Comparison of ENCODE assay signal across 8 mouse cellular contexts in the genomic region with DNA sequence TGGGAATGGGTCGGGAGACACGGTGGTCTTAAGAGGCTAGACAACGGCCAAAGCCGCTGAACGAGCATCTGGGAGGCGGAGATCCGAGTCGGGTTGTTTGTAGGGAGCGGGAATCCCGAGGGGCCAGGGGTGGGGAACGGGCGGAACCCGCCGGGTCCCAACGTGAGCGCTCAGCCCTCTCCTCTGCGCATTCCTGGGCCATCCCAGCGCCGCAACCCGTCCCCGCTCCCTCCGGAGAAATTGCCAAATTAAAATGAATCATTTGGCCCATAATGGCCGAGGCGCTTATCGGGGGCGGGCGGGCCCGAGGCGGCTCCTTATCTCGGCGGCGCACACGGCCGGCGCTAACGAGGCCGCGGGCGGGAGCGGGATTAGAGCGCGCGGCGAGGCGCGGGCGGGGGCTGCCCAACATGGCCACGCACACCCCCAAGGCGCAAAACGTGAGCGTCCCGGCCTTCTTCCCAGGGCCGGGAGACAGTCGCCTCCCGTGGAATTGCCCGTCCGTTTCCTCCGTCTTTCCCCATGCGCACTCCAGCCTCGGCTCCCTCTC. TPM values are rescaled to one million over a fixed set of nuclear protein-coding genes. Genes with fewer than 3 reads are reported as not detected.
DNase-seq lines count a peak whose midpoint lies in the region; ATAC-seq and TF ChIP-seq lines count a peak whose summit lies in the region.

A gene (plus strand): TSS at position 56 of the 550 bp plus-strand sequence.

- H3K27ac ChIP-seq in thymus, adult 2 months (ENCODE audit: control insufficient read depth, insufficient read depth, low read length), result no peak within 1 kb of the TSS
- H3K27ac ChIP-seq in embryonic facial prominence, embryonic 15.5 days (replicated peaks), result 0 out of 2 replicates have a peak within 1 kb of the TSS, but pooled peaks have one; percentile 17
- H3K27ac ChIP-seq in neural tube, embryonic 12.5 days, result no peak within 1 kb of the TSS

- no peak for TF ChIP-seq CTCF in thymus, adult 2 months (IDR thresholded peaks at IDR 0.05; ENCODE audit: borderline replicate concordance, control insufficient read depth, extremely low read depth, insufficient read depth, low read length, poor library complexity)

- no peak for ATAC-seq in embryonic facial prominence, embryonic 15.5 days (ENCODE audit: insufficient number of reproducible peaks, low FRiP score, low TSS enrichment, low read depth)
- peak; percentile 10; the same call in 1 of the 2 replicates for ATAC-seq in neural tube, embryonic 12.5 days (ENCODE audit: low FRiP score, low read depth)

- H3K4me2 ChIP-seq in embryonic facial prominence, embryonic 15.5 days (replicated peaks), result peak within 1 kb of the TSS; percentile 68
- peak within 1 kb of the TSS; percentile 53 for H3K4me2 ChIP-seq in neural tube, embryonic 12.5 days (replicated peaks)

- 0 out of 2 replicates have a peak, but pooled peaks cover 7% of the 10 kb centered on the region for H3K4me1 ChIP-seq in thymus, adult 2 months (replicated peaks; ENCODE audit: control insufficient read depth, insufficient read depth, low read length)
- H3K4me1 ChIP-seq in embryonic facial prominence, embryonic 15.5 days, result peaks cover 20% of the 10 kb centered on the region
- H3K4me1 ChIP-seq in neural tube, embryonic 12.5 days, result peaks cover 16% of the 10 kb centered on the region

- DNase-seq in thymus, adult 2 months, result no peak
- no peak for DNase-seq in thymus, postnatal 36 days
- DNase-seq in heart, postnatal 4 days, result peak; percentile 59
- DNase-seq in liver, result peak; percentile 93
- DNase-seq in frontal cortex, postnatal 36 days (ENCODE audit: low spot score in 2 of 2), result no peak
- no peak for DNase-seq in T-cell, adult 2 months (ENCODE audit: low spot score)

- WGBS in thymus, adult 2 months, result 3% methylated on average over 60 of the region's 60 CpGs
- WGBS in embryonic facial prominence, embryonic 15.5 days, result 1% methylated on average over 51 of the region's 60 CpGs
- WGBS in neural tube, embryonic 12.5 days, result under 1% methylated on average over 60 of the region's 60 CpGs

- peaks cover 54% of the 10 kb centered on the region for H3K27me3 ChIP-seq in thymus, adult 2 months (ENCODE audit: control insufficient read depth, insufficient read depth, low read length)
- H3K27me3 ChIP-seq in embryonic facial prominence, embryonic 15.5 days, result peaks cover 94% of the 10 kb centered on the region
- peaks cover 92% of the 10 kb centered on the region for H3K27me3 ChIP-seq in neural tube, embryonic 12.5 days (replicated peaks)

- H3K9ac ChIP-seq in embryonic facial prominence, embryonic 15.5 days, result no peak within 1 kb of the TSS
- H3K9ac ChIP-seq in neural tube, embryonic 12.5 days, result 0 out of 2 replicates have a peak within 1 kb of the TSS, but pooled peaks have one; percentile 34

- peak within 1 kb of the TSS; percentile 1 for H3K4me3 ChIP-seq in thymus, adult 2 months (ENCODE audit: control insufficient read depth, insufficient read depth, low read length)
- H3K4me3 ChIP-seq in embryonic facial prominence, embryonic 15.5 days (replicated peaks), result peak within 1 kb of the TSS; percentile 44
- H3K4me3 ChIP-seq in neural tube, embryonic 12.5 days, result peak within 1 kb of the TSS; percentile 28

- no peaks in the 10 kb centered on the region for H3K9me3 ChIP-seq in embryonic facial prominence, embryonic 15.5 days (replicated peaks)
- no peaks in the 10 kb centered on the region for H3K9me3 ChIP-seq in neural tube, embryonic 12.5 days

- H3K36me3 ChIP-seq in thymus, adult 2 months (ENCODE audit: control insufficient read depth, insufficient read depth, low read length), result no peaks in the 10 kb centered on the region
- no peaks in the 10 kb centered on the region for H3K36me3 ChIP-seq in embryonic facial prominence, embryonic 15.5 days
- H3K36me3 ChIP-seq in neural tube, embryonic 12.5 days, result no peaks in the 10 kb centered on the region

- TF ChIP-seq POLR2A in thymus, adult 2 months (IDR thresholded peaks at IDR 0.05; ENCODE audit: control insufficient read depth, extremely low read depth, insufficient read depth, low read length, poor library complexity), result no peak

RNA-seq across cellular contexts. Expression of the gene that starts here (rescaled TPM):
- 0.89 and 0.94 TPM in 2 replicates for polyA plus RNA-seq in thymus, adult 2 months (2012; rRNA removed)
- polyA plus RNA-seq in embryonic facial prominence, embryonic 15.5 days (2015; fragmentation: Nextera tagmentation; extraction: Ambion mirVana), result 0.71 and 1.00 TPM in 2 replicates
- 1 to 10 TPM; 5.5 to 7.0 TPM for total RNA-seq in heart, postnatal 4 days (2021)
- 3.0 and 3.3 TPM in 2 replicates for polyA plus RNA-seq in neural tube, embryonic 12.5 days (2016; fragmentation: Nextera tagmentation; extraction: Ambion mirVana)

Comparison
In these comparisons a context has a peak if more than half of its experiments do, and no peak if none do; other contexts are left out.
1. DNase-seq: peak in heart, postnatal 4 days (single experiment) and liver (single experiment); none in thymus, adult 2 months (single experiment), thymus, postnatal 36 days (0 of 2), frontal cortex, postnatal 36 days (0 of 2) and T-cell, adult 2 months (single experiment).
2. Peak in every context shown above with its lines, with median percentiles within 50 percentile points of each other: H3K4me3 ChIP-seq.